Mouse (Mus musculus): ENCODE measurements around the gene Phlda3. TPM values are rescaled to one million over a fixed set of nuclear protein-coding genes. Genes with fewer than 3 reads are reported as not detected.

Gene Phlda3
- polyA plus RNA-seq, 1 experiment = 317 TPM

DNA sequence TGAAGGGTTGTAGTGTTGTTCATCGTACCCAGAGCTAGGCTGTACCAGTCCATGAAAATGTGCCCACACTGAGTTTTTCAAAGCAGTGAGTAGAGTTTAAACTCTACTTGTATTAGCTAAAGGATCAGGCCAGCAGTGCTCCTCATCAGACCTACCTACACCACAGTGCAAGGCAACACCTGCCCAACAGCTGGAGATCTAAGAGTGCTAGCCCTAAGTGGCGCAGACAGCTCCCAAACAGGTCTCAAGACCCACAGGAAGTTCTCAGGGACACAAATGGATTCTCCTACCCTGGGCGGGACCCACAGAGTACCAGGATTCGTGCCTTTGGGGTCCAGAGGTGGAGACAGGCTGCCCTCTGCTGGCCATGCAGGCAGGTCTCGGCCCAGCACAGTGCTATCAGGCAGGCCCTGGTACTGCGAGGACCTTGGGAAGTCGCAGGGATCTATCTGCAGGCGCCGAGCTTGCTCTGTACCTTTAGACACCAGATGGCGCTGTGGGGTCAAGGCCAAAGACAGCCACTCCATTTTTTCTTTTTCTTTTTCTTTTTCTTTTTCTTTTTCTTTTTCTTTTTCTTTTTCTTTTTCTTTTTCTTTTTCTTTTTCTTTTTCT, 13.1 kb upstream of the Phlda3 start:
- Histone ChIP-seq H3K79me2 (ENCODE audit: control insufficient read depth, insufficient read depth) (no peaks in the 10 kb centered on the region), H3K4me2 (ENCODE audit: low read depth) (no peak overlapping the region), H3K27me3 (ENCODE audit: control insufficient read depth, insufficient read depth, insufficient read length) (no peaks in the 10 kb centered on the region), H3K36me3 (ENCODE audit: control insufficient read depth, insufficient read depth) (peaks cover 15% of the 10 kb centered on the region), H3K4me3 (no peak overlapping the region), H3ac (ENCODE audit: control insufficient read depth, insufficient read length) (no peak overlapping the region)
- TF ChIP-seq SRF (IDR thresholded peaks at IDR 0.05; ENCODE audit: control insufficient read depth, insufficient read length, low read depth) (no peak), E2F4 (IDR thresholded peaks at IDR 0.05; ENCODE audit: insufficient read depth) (no peak), MYOD1 (IDR thresholded peaks at IDR 0.05; ENCODE audit: control insufficient read depth in 1 of 3, insufficient read length in 2 of 3, low read depth in 2 of 3) (peak in 1 of 3 experiments; percentile 31), MYOG (IDR thresholded peaks at IDR 0.05; ENCODE audit: control insufficient read depth in 1 of 3, insufficient read depth in 1 of 3, insufficient read length in 2 of 3, low read depth in 2 of 3) (peak in 1 of 3 experiments; percentile 14), POLR2AphosphoS2 (IDR thresholded peaks at IDR 0.05; ENCODE audit: insufficient read length, low read depth) (peak; percentile 79)

DNA sequence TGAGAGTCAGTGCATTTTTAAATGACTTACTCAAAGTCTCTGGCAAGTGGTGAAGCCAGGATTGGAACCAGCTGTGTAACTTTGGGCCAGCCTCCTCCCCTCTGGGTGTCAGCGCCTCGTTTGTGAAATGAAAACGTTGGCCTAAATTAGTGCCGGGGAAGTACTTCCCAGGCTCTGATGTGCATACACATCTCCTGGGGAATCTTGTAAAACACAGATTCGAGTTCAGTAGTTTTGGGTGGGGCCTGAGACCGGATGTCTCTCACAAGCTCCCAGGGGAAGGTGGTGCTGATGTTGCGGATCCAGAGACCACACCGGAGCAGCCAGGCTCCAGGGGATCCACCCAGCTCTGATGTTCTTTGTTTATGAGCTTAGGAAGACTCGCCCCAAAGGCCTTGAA, 10.6 kb upstream of the Phlda3 start:
- peak overlapping the region; percentile 12 for H3K4me2 ChIP-seq (ENCODE audit: low read depth)
- H3K4me3 ChIP-seq = no peak overlapping the region
- no peak overlapping the region for H3ac ChIP-seq (ENCODE audit: control insufficient read depth, insufficient read length)
- H3K79me2 ChIP-seq (ENCODE audit: control insufficient read depth, insufficient read depth) = no peaks in the 10 kb centered on the region
- H3K36me3 ChIP-seq (ENCODE audit: control insufficient read depth, insufficient read depth) = peaks cover 4% of the 10 kb centered on the region
- no peak for TF ChIP-seq MYOD1 (IDR thresholded peaks at IDR 0.05; ENCODE audit: control insufficient read depth in 1 of 3, insufficient read length in 2 of 3, low read depth in 2 of 3)
- no peak for TF ChIP-seq TCF3 (IDR thresholded peaks at IDR 0.05; ENCODE audit: insufficient read length, low read depth)
- TF ChIP-seq CEBPB (IDR thresholded peaks at IDR 0.05; ENCODE audit: insufficient read depth, poor library complexity, severe bottlenecking) = no peak
- no peak for TF ChIP-seq POLR2A (IDR thresholded peaks at IDR 0.05; ENCODE audit: insufficient read length, low read depth)
- TF ChIP-seq E2F4 (IDR thresholded peaks at IDR 0.05; ENCODE audit: insufficient read depth) = no peak
- TF ChIP-seq TCF12 (IDR thresholded peaks at IDR 0.05; ENCODE audit: insufficient read depth, poor library complexity, severe bottlenecking) = no peak
- no peak for TF ChIP-seq POLR2AphosphoS2 (IDR thresholded peaks at IDR 0.05; ENCODE audit: insufficient read length, low read depth)
- no peak for TF ChIP-seq SRF (IDR thresholded peaks at IDR 0.05; ENCODE audit: control insufficient read depth, insufficient read length, low read depth)
- TF ChIP-seq USF1 (IDR thresholded peaks at IDR 0.05; ENCODE audit: low read depth) = no peak
- TF ChIP-seq MYOG (IDR thresholded peaks at IDR 0.05; ENCODE audit: control insufficient read depth in 1 of 3, insufficient read depth in 1 of 3, insufficient read length in 2 of 3, low read depth in 2 of 3) = no peak
- no peak for TF ChIP-seq REST (IDR thresholded peaks at IDR 0.05; ENCODE audit: insufficient read depth, insufficient read length)
- no peak for TF ChIP-seq MAX (IDR thresholded peaks at IDR 0.05; ENCODE audit: low read depth)
- no peaks in the 10 kb centered on the region for H3K27me3 ChIP-seq (ENCODE audit: control insufficient read depth, insufficient read depth, insufficient read length)

DNA sequence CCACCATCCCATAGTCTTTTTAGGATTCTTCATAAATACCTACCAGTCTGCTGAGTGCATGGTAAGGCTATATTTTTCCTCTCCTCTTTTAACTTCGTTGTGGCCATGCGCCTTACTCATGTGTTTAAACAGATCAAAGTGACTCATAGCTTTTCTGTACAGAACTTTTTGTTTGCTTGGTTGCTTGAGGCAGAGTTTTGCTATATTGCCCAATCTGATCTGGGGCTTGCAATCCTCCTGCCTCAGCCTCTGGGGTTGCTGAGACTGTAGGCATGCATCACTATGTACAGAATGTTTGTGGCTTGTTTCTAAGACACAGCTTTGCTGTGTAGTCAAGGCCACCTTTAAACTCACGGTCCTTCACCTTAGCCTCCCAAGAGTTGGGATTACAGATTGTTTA, 10.0 kb upstream of the Phlda3 start:
- H3K27me3 ChIP-seq (ENCODE audit: control insufficient read depth, insufficient read depth, insufficient read length) = no peaks in the 10 kb centered on the region
- H3K4me3 ChIP-seq = no peak overlapping the region
- H3K79me2 ChIP-seq (ENCODE audit: control insufficient read depth, insufficient read depth) = no peaks in the 10 kb centered on the region
- no peaks in the 10 kb centered on the region for H3K36me3 ChIP-seq (ENCODE audit: control insufficient read depth, insufficient read depth)
- no peak for TF ChIP-seq POLR2AphosphoS2 (IDR thresholded peaks at IDR 0.05; ENCODE audit: insufficient read length, low read depth)
- no peak for TF ChIP-seq POLR2A (IDR thresholded peaks at IDR 0.05; ENCODE audit: insufficient read length, low read depth)
- TF ChIP-seq MAX (IDR thresholded peaks at IDR 0.05; ENCODE audit: low read depth) = no peak
- no peak for TF ChIP-seq SRF (IDR thresholded peaks at IDR 0.05; ENCODE audit: control insufficient read depth, insufficient read length, low read depth)
- TF ChIP-seq CEBPB (IDR thresholded peaks at IDR 0.05; ENCODE audit: insufficient read depth, poor library complexity, severe bottlenecking) = peak; percentile 61
- no peak for TF ChIP-seq TCF3 (IDR thresholded peaks at IDR 0.05; ENCODE audit: insufficient read length, low read depth)
- TF ChIP-seq E2F4 (IDR thresholded peaks at IDR 0.05; ENCODE audit: insufficient read depth) = no peak
- no peak overlapping the region for H3K4me2 ChIP-seq (ENCODE audit: low read depth)
- H3ac ChIP-seq (ENCODE audit: control insufficient read depth, insufficient read length) = no peak overlapping the region

DNA sequence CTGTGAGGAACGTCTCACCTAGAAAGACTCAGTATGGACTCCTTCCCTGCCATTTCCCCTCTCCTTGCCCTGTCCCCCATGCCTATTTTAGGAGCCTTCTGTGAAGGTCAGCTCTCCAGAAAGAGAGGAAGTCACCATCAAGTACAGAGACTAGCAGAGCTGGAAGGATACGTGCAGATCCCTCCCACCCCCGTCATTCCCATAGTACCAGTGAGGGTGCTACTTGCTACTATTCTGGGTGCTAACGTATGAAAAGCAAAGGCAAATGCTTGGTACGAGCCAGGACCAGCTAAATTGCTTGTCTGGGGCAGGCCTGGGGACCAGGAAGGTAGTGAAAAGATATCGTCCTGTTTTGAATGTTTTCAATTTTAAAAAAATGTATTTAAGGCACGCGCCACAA, 8.6 kb upstream of the Phlda3 start:
- no peak overlapping the region for H3ac ChIP-seq (ENCODE audit: control insufficient read depth, insufficient read length)
- H3K4me3 ChIP-seq = no peak overlapping the region
- no peaks in the 10 kb centered on the region for H3K79me2 ChIP-seq (ENCODE audit: control insufficient read depth, insufficient read depth)
- H3K36me3 ChIP-seq (ENCODE audit: control insufficient read depth, insufficient read depth) = no peaks in the 10 kb centered on the region
- no peak for TF ChIP-seq POLR2A (IDR thresholded peaks at IDR 0.05; ENCODE audit: insufficient read length, low read depth)
- no peak for TF ChIP-seq MYOD1 (IDR thresholded peaks at IDR 0.05; ENCODE audit: control insufficient read depth in 1 of 3, insufficient read length in 2 of 3, low read depth in 2 of 3)
- TF ChIP-seq TCF12 (IDR thresholded peaks at IDR 0.05; ENCODE audit: insufficient read depth, poor library complexity, severe bottlenecking) = no peak
- no peak for TF ChIP-seq MYOG (IDR thresholded peaks at IDR 0.05; ENCODE audit: control insufficient read depth in 1 of 3, insufficient read depth in 1 of 3, insufficient read length in 2 of 3, low read depth in 2 of 3)
- TF ChIP-seq SRF (IDR thresholded peaks at IDR 0.05; ENCODE audit: control insufficient read depth, insufficient read length, low read depth) = no peak
- no peak for TF ChIP-seq REST (IDR thresholded peaks at IDR 0.05; ENCODE audit: insufficient read depth, insufficient read length)
- no peak for TF ChIP-seq CEBPB (IDR thresholded peaks at IDR 0.05; ENCODE audit: insufficient read depth, poor library complexity, severe bottlenecking)
- TF ChIP-seq POLR2AphosphoS2 (IDR thresholded peaks at IDR 0.05; ENCODE audit: insufficient read length, low read depth) = no peak
- TF ChIP-seq MAX (IDR thresholded peaks at IDR 0.05; ENCODE audit: low read depth) = no peak
- no peak for TF ChIP-seq USF1 (IDR thresholded peaks at IDR 0.05; ENCODE audit: low read depth)
- no peak for TF ChIP-seq TCF3 (IDR thresholded peaks at IDR 0.05; ENCODE audit: insufficient read length, low read depth)
- no peak for TF ChIP-seq E2F4 (IDR thresholded peaks at IDR 0.05; ENCODE audit: insufficient read depth)
- H3K4me2 ChIP-seq (ENCODE audit: low read depth) = no peak overlapping the region
- H3K27me3 ChIP-seq (ENCODE audit: control insufficient read depth, insufficient read depth, insufficient read length) = no peaks in the 10 kb centered on the region

DNA sequence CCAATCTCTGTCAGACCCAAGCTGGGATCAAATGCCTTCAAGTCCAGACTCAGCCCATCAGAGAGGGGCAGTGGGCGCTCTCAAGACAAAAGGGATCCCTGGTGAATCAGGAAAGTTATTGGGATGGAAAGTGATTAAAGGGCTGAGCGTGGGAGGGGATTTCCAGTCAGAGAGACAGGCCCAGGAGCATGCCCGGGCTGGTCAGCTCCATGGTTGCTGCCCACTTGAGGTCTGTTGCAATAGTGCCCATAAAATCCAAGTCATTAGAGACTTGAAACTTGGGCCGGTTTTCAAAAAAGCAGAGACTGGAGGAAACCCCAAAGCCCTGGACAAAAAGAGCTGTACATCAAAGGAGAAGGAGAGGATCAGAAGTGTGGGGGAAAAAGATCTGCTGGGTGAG, 6.2 kb upstream of the Phlda3 start:
- H3K4me3 ChIP-seq = no peak overlapping the region
- no peaks in the 10 kb centered on the region for H3K79me2 ChIP-seq (ENCODE audit: control insufficient read depth, insufficient read depth)
- H3ac ChIP-seq (ENCODE audit: control insufficient read depth, insufficient read length) = no peak overlapping the region
- H3K4me2 ChIP-seq (ENCODE audit: low read depth) = peak overlapping the region; percentile 51
- no peaks in the 10 kb centered on the region for H3K27me3 ChIP-seq (ENCODE audit: control insufficient read depth, insufficient read depth, insufficient read length)
- TF ChIP-seq REST (IDR thresholded peaks at IDR 0.05; ENCODE audit: insufficient read depth, insufficient read length) = no peak
- peak; percentile 5 for TF ChIP-seq POLR2A (IDR thresholded peaks at IDR 0.05; ENCODE audit: insufficient read length, low read depth)
- peak; percentile 90 for TF ChIP-seq CEBPB (IDR thresholded peaks at IDR 0.05; ENCODE audit: insufficient read depth, poor library complexity, severe bottlenecking)
- no peaks in the 10 kb centered on the region for H3K36me3 ChIP-seq (ENCODE audit: control insufficient read depth, insufficient read depth)
